Mouse (Mus musculus) hindbrain, postnatal 0 days (tissue): Measurements from ENCODE around the gene Herpud2. TPM values are rescaled to one million over a fixed set of nuclear protein-coding genes. Genes with fewer than 3 reads are reported as not detected.
A peak's percentile ranks its signal among the peaks of the same experiment; 100 is the strongest.

ENCODE experiments used
- ATAC-seq: fragments of 200-750 bp; cut with Nextera tagmentation; 2 replicates; pipeline ENCODE4 v1.8.0; 2017; ENCODE audit warnings: mild to moderate bottlenecking, moderate TSS enrichment, moderate library complexity
- DNase-seq: peaks from one replicate; pipeline ENCODE4 v3.0.0-alpha.2; 2015; ENCODE audit warnings: low spot score
- H3K27ac ChIP-seq: fragments of 300-500 bp; sonication (generic); 2 replicates; pipeline ENCODE4 v1.5.1; 2014; ENCODE audit warnings: mild to moderate bottlenecking
- H3K27me3 ChIP-seq: fragments of 300-500 bp; sonication (generic); 2 replicates; pipeline ENCODE4 v1.6.1; 2014; ENCODE audit warnings: low read length, mixed read lengths; ENCODE audit not compliant: insufficient read depth
- H3K36me3 ChIP-seq: fragments of 300-500 bp; sonication (generic); 2 replicates; pipeline ENCODE4 v1.6.1; 2014; ENCODE audit warnings: low read length, mixed read lengths; ENCODE audit not compliant: insufficient read depth
- H3K4me1 ChIP-seq: fragments of 300-500 bp; sonication (generic); 2 replicates; pipeline ENCODE4 v1.6.1; 2014; ENCODE audit warnings: antibody characterized with exemption, low read length, mixed read lengths; ENCODE audit not compliant: insufficient read depth
- H3K4me2 ChIP-seq: fragments of 300-500 bp; sonication (generic); 2 replicates; pipeline ENCODE4 v1.6.1; 2014; ENCODE audit warnings: low read depth, mild to moderate bottlenecking, low read length, moderate library complexity, mixed read lengths
- H3K4me3 ChIP-seq: fragments of 300-500 bp; sonication (generic); 2 replicates; pipeline ENCODE4 v1.5.1; 2014; ENCODE audit warnings: low read length
- H3K9ac ChIP-seq: fragments of 300-500 bp; sonication (generic); replicated peaks from 2 replicates; pipeline ENCODE4 v1.6.1; 2014; ENCODE audit warnings: mild to moderate bottlenecking, low read length, moderate library complexity, mixed read lengths
- H3K9me3 ChIP-seq: fragments of 300-500 bp; sonication (generic); 2 replicates; pipeline ENCODE4 v1.6.1; 2016; ENCODE audit warnings: low read length, mixed read lengths
- CTCF ChIP-seq: IDR thresholded peaks from 2 replicates; pipeline ENCODE4 v1.5.1; 2016; ENCODE audit warnings: antibody characterized with exemption, control low read depth, low read depth
- WGBS: fragments of 180-500 bp; shearing (Covaris S2); extraction: QIAGEN DNeasy Blood & Tissue Kit; methylation state at CpG from one replicate; pipeline ENCODE4 v1.1.7; 2014; 5-methylcytosine and 5-hydroxymethylcytosine counted together
- polyA plus RNA-seq: library from polyadenylated mRNA; unstranded; fragments of >200 nt; fragmentation: Nextera tagmentation; extraction: Ambion mirVana; gene quantifications from 2 replicates; pipeline ENCODE4 v1.2.1, GENCODE M21; 2015
- total RNA-seq: library from RNA; depleted of rRNA; stranded (reverse); fragments of >200 nt; gene quantifications from 2 replicates; pipeline ENCODE4 v1.2.3, GENCODE M21; 2014

Gene Herpud2
- total and polyA plus RNA-seq, 2 experiments from 2014 or later, result 18.3 to 27.9 TPM

GRCm38 (mm10) chr9:25184606-25185005 lies 33.0 kb upstream of the Herpud2 start:
- 93% methylated on average over 2 of the region's 2 CpGs for WGBS
- Histone ChIP-seq H3K27me3 (no peaks in the 10 kb centered on the region), H3K4me1 (no peaks in the 10 kb centered on the region), H3K9me3 (no peaks in the 10 kb centered on the region), H3K36me3 (no peaks in the 10 kb centered on the region), H3K4me2 (no peak overlapping the region), H3K27ac (no peak overlapping the region), H3K9ac (no peak overlapping the region), H3K4me3 (no peak overlapping the region)
- TF ChIP-seq CTCF, result no peak
- DNase-seq, result no peak
- ATAC-seq, result no peak

DNA sequence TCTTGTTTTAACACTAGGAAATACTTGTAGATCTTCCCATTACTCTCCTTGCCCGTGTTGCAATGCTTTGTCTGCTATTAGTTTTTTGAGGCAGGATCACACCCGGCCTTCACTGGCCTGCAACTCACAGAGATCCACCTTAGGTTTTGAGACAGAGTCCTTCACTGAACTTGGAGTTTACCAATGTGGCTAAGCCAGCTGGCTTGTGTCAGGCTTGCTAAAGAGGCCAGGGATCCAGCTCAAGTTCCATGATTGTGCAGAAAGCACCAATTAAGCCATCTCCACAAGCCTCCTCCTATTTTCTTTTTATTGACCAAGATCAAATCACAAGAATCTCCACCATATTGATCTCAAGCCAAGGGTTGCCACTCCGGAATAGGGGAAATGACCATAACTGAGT lies 26.4 kb upstream of the Herpud2 start:
- Histone ChIP-seq H3K27ac (no peak overlapping the region), H3K4me2 (no peak overlapping the region), H3K4me1 (no peaks in the 10 kb centered on the region), H3K9me3 (no peaks in the 10 kb centered on the region), H3K36me3 (no peaks in the 10 kb centered on the region), H3K4me3 (no peak overlapping the region), H3K27me3 (no peaks in the 10 kb centered on the region), H3K9ac (no peak overlapping the region)
- DNase-seq (no peak), ATAC-seq (no peak)
- 83% methylated on average over 3 of the region's 3 CpGs for WGBS
- no peak for TF ChIP-seq CTCF

DNA sequence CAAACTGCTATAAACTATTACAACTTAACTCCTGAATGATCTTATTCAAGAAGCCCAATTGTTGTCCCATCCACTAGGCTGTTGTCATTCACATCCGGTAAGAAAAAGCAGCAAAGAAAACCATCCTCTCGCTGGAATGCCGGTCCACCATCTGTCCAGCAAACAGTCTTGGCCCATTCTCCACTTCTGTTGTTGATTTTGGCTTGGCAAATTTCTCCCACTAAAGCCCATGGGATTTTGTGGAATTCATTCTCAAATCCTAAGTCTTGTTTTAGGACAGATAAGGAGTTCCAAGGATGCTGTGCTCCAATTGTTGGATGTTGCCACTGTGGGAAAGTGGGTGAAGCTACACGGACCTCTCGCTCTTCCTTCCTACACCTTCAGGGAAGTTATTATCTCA lies 25.6 kb upstream of the Herpud2 start:
- no peaks in the 10 kb centered on the region for H3K36me3 ChIP-seq
- no peak overlapping the region for H3K9ac ChIP-seq
- H3K27me3 ChIP-seq, result no peaks in the 10 kb centered on the region
- no peak for TF ChIP-seq CTCF
- ATAC-seq (no peak), DNase-seq (no peak)
- 74% methylated on average over 5 of the region's 5 CpGs for WGBS
- no peak overlapping the region for H3K4me2 ChIP-seq
- no peaks in the 10 kb centered on the region for H3K9me3 ChIP-seq
- no peaks in the 10 kb centered on the region for H3K4me1 ChIP-seq
- H3K27ac ChIP-seq, result no peak overlapping the region
- no peak overlapping the region for H3K4me3 ChIP-seq

GRCm38 (mm10) chr9:25176562-25176961 lies 24.9 kb upstream of the Herpud2 start:
- Histone ChIP-seq H3K9me3 (no peaks in the 10 kb centered on the region), H3K36me3 (no peaks in the 10 kb centered on the region), H3K9ac (no peak overlapping the region), H3K4me3 (no peak overlapping the region), H3K4me2 (no peak overlapping the region), H3K4me1 (no peaks in the 10 kb centered on the region), H3K27ac (no peak overlapping the region), H3K27me3 (no peaks in the 10 kb centered on the region)
- 83% methylated on average over 1 of the region's 1 CpGs for WGBS
- TF ChIP-seq CTCF, result no peak
- no peak for ATAC-seq
- no peak for DNase-seq

GRCm38 (mm10) chr9:25175978-25176377 lies 24.4 kb upstream of the Herpud2 start:
- 79% methylated on average over 6 of the region's 6 CpGs for WGBS
- no peaks in the 10 kb centered on the region for H3K36me3 ChIP-seq
- DNase-seq (no peak), ATAC-seq (no peak)
- no peak overlapping the region for H3K4me3 ChIP-seq
- H3K9ac ChIP-seq, result no peak overlapping the region
- no peak for TF ChIP-seq CTCF
- no peaks in the 10 kb centered on the region for H3K4me1 ChIP-seq
- H3K27ac ChIP-seq, result peak overlapping the region; percentile 43
- H3K9me3 ChIP-seq, result no peaks in the 10 kb centered on the region
- H3K4me2 ChIP-seq, result no peak overlapping the region
- no peaks in the 10 kb centered on the region for H3K27me3 ChIP-seq

GRCm38 (mm10) chr9:25175039-25175442 lies 23.4 kb upstream of the Herpud2 start:
- peak; percentile 39; the same call in 1 of the 2 replicates for TF ChIP-seq CTCF
- DNase-seq (peak; percentile 82), ATAC-seq (peak; percentile 90)
- H3K36me3 ChIP-seq, result no peaks in the 10 kb centered on the region
- H3K27ac ChIP-seq, result peak overlapping the region; percentile 43
- no peaks in the 10 kb centered on the region for H3K27me3 ChIP-seq
- peak overlapping the region; percentile 17 for H3K4me2 ChIP-seq
- WGBS, result 15% methylated on average over 5 of the region's 5 CpGs
- H3K9me3 ChIP-seq, result no peaks in the 10 kb centered on the region
- H3K4me1 ChIP-seq, result no peaks in the 10 kb centered on the region
- no peak overlapping the region for H3K4me3 ChIP-seq
- no peak overlapping the region for H3K9ac ChIP-seq

- Histone ChIP-seq H3K9me3 (no peaks in the 10 kb centered on the region), H3K9ac (no peak overlapping the region), H3K4me2 (peak overlapping the region; percentile 13; the same call in 1 of the 2 replicates), H3K4me3 (no peak overlapping the region), H3K27me3 (no peaks in the 10 kb centered on the region), H3K36me3 (no peaks in the 10 kb centered on the region), H3K4me1 (no peaks in the 10 kb centered on the region), H3K27ac (peak overlapping the region; percentile 43; the same call in 1 of the 2 replicates)
- no peak for TF ChIP-seq CTCF
- 55% methylated on average over 5 of the region's 5 CpGs for WGBS
- DNase-seq, result peak; percentile 20
- ATAC-seq, result no peak
Measured at GRCm38 (mm10) chr9:25174614-25175013, 23.0 kb upstream of the Herpud2 start.
